Mouse (Mus musculus) olfactory bulb, adult 2 months (tissue): ENCODE measurements at regions not wholly inside any gene's neighbourhood (a gene's known extent, or its start where the extent isn't known, plus 50 kb on each side); places are given as distances from the start of the nearest gene placed in this dataset.

Source experiments
- H3K27ac ChIP-seq: fragments of 200-500 bp; 2 replicates; pipeline ENCODE4 v1.5.1; 2012; ENCODE audit warnings: low read depth, low read length; ENCODE audit not compliant: insufficient read depth
- H3K4me1 ChIP-seq: fragments of 200-500 bp; 2 replicates; pipeline ENCODE4 v1.6.1; 2012; ENCODE audit warnings: low read length; ENCODE audit not compliant: control insufficient read depth, insufficient read depth
- H3K4me3 ChIP-seq: fragments of 200-500 bp; 2 replicates; pipeline ENCODE4 v1.5.1; 2012; ENCODE audit warnings: mild to moderate bottlenecking, low read depth, low read length, moderate library complexity; ENCODE audit not compliant: insufficient read depth
- CTCF ChIP-seq: fragments of 200-500 bp; IDR thresholded peaks from 2 replicates; pipeline ENCODE4 v1.5.1; 2012; ENCODE audit warnings: low read depth, mild to moderate bottlenecking, low read length, moderate library complexity; ENCODE audit not compliant: insufficient read depth
- POLR2A ChIP-seq: fragments of 200-500 bp; IDR thresholded peaks from 2 replicates; pipeline ENCODE4 v1.6.1; 2012; ENCODE audit warnings: mild to moderate bottlenecking, low read depth, low read length, moderate library complexity; ENCODE audit not compliant: insufficient read depth
- WGBS: fragments of 180-500 bp; shearing (Covaris S2); methylation state at CpG from one replicate; pipeline ENCODE4 v1.1.7; 2018; 5-methylcytosine and 5-hydroxymethylcytosine counted together

DNA sequence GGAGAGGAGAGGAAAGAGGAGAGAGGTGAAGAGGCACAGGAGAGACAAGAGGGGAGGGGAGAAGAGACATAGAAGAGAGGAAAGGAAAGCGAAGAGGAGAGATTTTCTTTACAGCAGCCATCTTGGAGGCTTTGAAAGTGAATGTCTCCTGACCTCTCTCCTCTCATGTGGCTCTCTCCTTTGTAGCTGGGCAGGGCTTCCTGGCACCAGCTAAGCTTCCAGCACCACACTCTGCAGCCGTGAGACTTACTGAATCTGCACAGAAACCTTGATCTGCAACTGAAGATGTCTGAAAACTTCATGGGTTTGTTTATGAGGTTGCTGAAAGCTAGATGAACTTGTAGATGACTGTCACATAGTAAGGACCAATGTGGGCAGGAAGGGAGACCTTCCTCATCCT lies 471.6 kb upstream of the 3110018I06Rik start:
- Histone ChIP-seq H3K4me1 (peaks cover 3% of the 10 kb centered on the region), H3K27ac (no peak overlapping the region), H3K4me3 (no peak overlapping the region)
- TF ChIP-seq POLR2A: no peak
- no peak for TF ChIP-seq CTCF
- WGBS: 90% methylated on average over 2 of the region's 2 CpGs

DNA sequence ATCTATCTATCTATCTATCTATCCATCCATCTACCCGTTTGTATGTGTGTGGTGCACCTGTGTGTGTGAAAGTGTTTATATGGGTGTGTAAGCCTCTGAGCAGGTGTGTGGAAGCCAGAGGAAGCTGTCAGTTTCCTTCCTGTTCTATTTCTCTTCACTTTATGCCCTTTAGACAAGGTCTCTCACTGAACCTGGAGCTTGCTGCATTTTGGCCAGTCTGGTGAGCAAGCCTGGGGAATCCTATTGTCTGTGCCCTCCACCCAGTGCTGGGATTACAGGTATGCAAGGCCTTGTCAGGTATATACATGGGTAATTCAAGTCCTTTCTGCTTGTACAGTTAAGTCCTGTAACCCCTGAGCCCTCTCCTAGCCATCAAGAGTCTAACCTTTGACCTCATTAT lies 466.6 kb upstream of the 3110018I06Rik start:
- 88% methylated on average over 1 of the region's 1 CpGs for WGBS

DNA sequence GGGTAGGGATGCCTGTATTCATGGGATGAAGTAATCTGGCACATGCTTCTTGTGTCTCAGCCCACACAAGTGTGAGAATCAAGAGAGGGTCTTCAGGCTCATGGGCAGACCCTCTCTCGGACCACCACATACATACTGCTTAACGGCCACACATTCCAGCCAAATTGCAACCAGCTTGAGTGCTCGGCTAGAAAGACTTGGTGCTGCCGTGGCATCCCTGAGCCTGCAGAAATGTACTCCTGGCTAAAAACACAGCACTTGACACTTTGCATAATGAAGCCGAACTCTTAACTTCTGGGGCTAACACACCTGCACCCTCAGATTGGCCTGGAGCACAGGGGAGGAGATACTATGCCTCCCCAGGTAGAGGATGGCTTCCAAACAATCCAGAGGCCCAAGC lies 461.6 kb upstream of the 3110018I06Rik start:
- WGBS: 88% methylated on average over 5 of the region's 5 CpGs
- no peak overlapping the region for H3K4me3 ChIP-seq
- TF ChIP-seq POLR2A (no peak), CTCF (no peak)

More for the DNA sequence above, 466.6 kb upstream of the 3110018I06Rik start:
- TF ChIP-seq CTCF (no peak), POLR2A (no peak)
- Histone ChIP-seq H3K4me3 (no peak overlapping the region), H3K27ac (no peak overlapping the region), H3K4me1 (no peaks in the 10 kb centered on the region)

DNA sequence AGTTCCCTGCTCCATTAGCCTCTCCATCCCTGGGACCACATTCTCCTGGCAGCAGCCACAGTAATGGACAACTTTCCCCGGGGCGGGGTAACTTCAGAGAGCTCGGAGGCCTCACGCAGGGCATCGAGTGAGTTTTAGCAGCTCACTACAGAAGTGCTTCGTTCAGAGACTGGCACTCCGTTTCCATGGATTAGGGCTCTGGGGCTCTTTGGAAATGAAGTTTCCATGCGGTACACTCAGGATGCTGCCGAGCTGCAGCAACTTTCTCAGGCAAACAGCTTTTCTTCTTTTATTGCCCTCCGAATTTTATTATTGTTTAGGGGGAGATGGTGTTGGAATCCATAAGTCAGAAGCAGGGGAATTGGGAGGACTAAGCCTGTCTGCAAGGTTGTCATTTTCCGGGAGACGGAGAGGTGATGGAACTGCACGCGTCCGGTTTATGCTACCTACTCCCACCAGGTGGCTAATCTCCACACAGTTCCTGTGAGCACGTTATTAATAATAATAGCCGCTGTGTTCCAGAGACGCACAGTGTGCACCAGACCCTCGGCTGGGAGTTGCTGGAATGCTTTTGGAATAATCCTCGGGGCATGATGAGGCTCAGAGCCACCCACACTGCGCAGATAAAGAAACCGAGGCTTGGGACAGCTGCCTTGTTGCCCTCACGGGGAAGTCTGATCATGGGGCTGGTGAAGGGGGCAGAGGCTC lies 460.4 kb upstream of the 3110018I06Rik start:
- WGBS: 39% methylated on average over 23 of the region's 23 CpGs
- Histone ChIP-seq H3K27ac (no peak overlapping the region), H3K4me3 (no peak overlapping the region), H3K4me1 (peaks cover 4% of the 10 kb centered on the region; the same call in 1 of the 2 replicates)
- TF ChIP-seq CTCF (no peak), POLR2A (no peak)

More for the DNA sequence above, 461.6 kb upstream of the 3110018I06Rik start:
- Histone ChIP-seq H3K4me1 (peaks cover 4% of the 10 kb centered on the region; the same call in 1 of the 2 replicates), H3K27ac (no peak overlapping the region)

- H3K4me3 ChIP-seq: no peak overlapping the region
- H3K27ac ChIP-seq: no peak overlapping the region
- no peak for TF ChIP-seq POLR2A
- TF ChIP-seq CTCF: no peak
- peaks cover 4% of the 10 kb centered on the region; the same call in 1 of the 2 replicates for H3K4me1 ChIP-seq
- 36% methylated on average over 1 of the region's 1 CpGs for WGBS
Measured at GRCm38 (mm10) chr12:107028985-107029384, 459.4 kb upstream of the 3110018I06Rik start.

DNA sequence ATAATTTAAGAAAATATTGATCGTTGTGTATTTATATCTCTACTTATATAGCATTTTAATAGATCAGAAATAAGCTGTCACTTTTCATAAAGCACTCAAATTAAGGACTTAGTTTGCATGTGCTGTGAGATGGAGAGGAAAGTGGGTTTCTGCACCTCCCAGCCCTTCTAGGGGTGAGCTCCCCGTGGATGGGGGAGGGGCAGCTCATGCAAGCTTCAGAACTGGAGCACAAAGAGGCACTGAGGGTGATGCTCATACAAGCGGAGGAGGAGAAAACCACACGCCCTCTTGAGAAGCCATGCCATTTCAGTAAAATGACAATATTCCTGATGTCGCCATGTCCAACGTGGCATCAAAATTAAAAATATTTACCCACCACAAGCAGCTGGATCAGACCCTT lies 452.1 kb upstream of the 3110018I06Rik start:
- 64% methylated on average over 6 of the region's 6 CpGs for WGBS
- no peaks in the 10 kb centered on the region; the same call in 1 of the 2 replicates for H3K4me1 ChIP-seq
- H3K27ac ChIP-seq: no peak overlapping the region
- no peak for TF ChIP-seq POLR2A
- TF ChIP-seq CTCF: no peak
- no peak overlapping the region for H3K4me3 ChIP-seq

GRCm38 (mm10) chr12:107041927-107042652 lies 446.3 kb upstream of the 3110018I06Rik start:
- Histone ChIP-seq H3K27ac (no peak overlapping the region), H3K4me1 (no peaks in the 10 kb centered on the region), H3K4me3 (no peak overlapping the region)
- TF ChIP-seq CTCF: no peak
- no peak for TF ChIP-seq POLR2A
- 55% methylated on average over 13 of the region's 13 CpGs for WGBS

- WGBS: 90% methylated on average over 3 of the region's 3 CpGs
Measured at GRCm38 (mm10) chr12:107046496-107046895, 441.9 kb upstream of the 3110018I06Rik start.

DNA sequence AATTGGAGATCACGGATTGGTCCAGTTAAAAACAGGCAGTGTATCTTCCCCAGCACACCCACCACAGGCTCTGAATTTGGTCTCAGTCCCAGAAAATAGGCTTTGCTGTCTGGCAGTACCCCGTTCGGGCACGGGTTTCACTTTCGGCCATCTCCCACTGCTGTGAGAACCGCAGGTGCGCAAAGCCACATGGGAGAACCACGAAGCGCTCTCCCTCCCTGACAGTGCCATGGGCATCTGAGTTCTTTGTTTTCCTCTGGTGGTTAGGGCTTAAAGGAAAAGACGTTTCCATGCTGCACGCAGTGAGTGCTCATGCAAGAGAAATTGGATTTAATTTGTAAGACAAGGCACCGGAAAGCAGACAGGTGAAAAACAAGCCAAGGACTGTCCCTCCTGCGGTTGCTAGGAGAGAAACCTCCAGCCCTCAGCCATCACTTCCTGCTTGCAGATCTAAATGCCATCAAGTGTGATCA lies 441.3 kb upstream of the 3110018I06Rik start:
- 42% methylated on average over 13 of the region's 13 CpGs for WGBS
- Histone ChIP-seq H3K27ac (no peak overlapping the region), H3K4me1 (no peaks in the 10 kb centered on the region), H3K4me3 (peak overlapping the region; percentile 17; the same call in 1 of the 2 replicates)
- no peak for TF ChIP-seq POLR2A
- TF ChIP-seq CTCF: no peak

More at GRCm38 (mm10) chr12:107046496-107046895, 441.9 kb upstream of the 3110018I06Rik start:
- Histone ChIP-seq H3K27ac (no peak overlapping the region), H3K4me3 (no peak overlapping the region), H3K4me1 (no peaks in the 10 kb centered on the region)
- TF ChIP-seq POLR2A (no peak), CTCF (no peak)
